Mouse (Mus musculus) neural tube, embryonic 14.5 days (tissue): ENCODE results near the gene Plppr1. TPM values are rescaled to one million over a fixed set of nuclear protein-coding genes. Genes with fewer than 3 reads are reported as not detected.

Experiments used
- ATAC-seq: fragments of 200-750 bp; cut with Nextera tagmentation; 2 replicates; pipeline ENCODE4 v1.8.0; 2017; ENCODE audit warnings: low read depth, mild to moderate bottlenecking, moderate TSS enrichment, moderate library complexity
- H3K27ac ChIP-seq: fragments of 300-500 bp; sonication (generic); 2 replicates; pipeline ENCODE4 v1.5.1; 2014; ENCODE audit warnings: low read depth, mild to moderate bottlenecking, control low read depth, low read length, moderate library complexity, mixed read lengths
- H3K27me3 ChIP-seq: fragments of 300-500 bp; sonication (generic); 2 replicates; pipeline ENCODE4 v1.6.1; 2014; ENCODE audit warnings: low read length; ENCODE audit not compliant: control insufficient read depth, insufficient read depth
- H3K36me3 ChIP-seq: fragments of 300-500 bp; sonication (generic); 2 replicates; pipeline ENCODE4 v1.6.1; 2014; ENCODE audit warnings: low read length, mixed read lengths; ENCODE audit not compliant: control insufficient read depth, insufficient read depth
- H3K4me1 ChIP-seq: fragments of 300-500 bp; sonication (generic); 2 replicates; pipeline ENCODE4 v1.6.1; 2014; ENCODE audit warnings: low read length; ENCODE audit not compliant: control insufficient read depth, insufficient read depth
- H3K4me2 ChIP-seq: fragments of 300-500 bp; sonication (generic); 2 replicates; pipeline ENCODE4 v1.6.1; 2014; ENCODE audit warnings: mild to moderate bottlenecking, low read depth, low read length, control low read depth
- H3K4me3 ChIP-seq: fragments of 300-500 bp; sonication (generic); 2 replicates; pipeline ENCODE4 v1.5.1; 2014; ENCODE audit warnings: low read depth, low read length, control low read depth, mixed read lengths
- H3K9ac ChIP-seq: fragments of 300-500 bp; sonication (generic); replicated peaks from 2 replicates; pipeline ENCODE4 v1.6.1; 2014; ENCODE audit warnings: low read depth, mild to moderate bottlenecking, control low read depth, low read length, mixed read lengths
- H3K9me3 ChIP-seq: fragments of 300-500 bp; sonication (generic); 2 replicates; pipeline ENCODE4 v1.6.1; 2016; ENCODE audit warnings: low read length; ENCODE audit not compliant: control insufficient read depth
- WGBS: fragments of 180-500 bp; shearing (Covaris S2); extraction: QIAGEN DNeasy Blood & Tissue Kit; methylation state at CpG from one replicate; pipeline ENCODE4 v1.1.7; 2014; 5-methylcytosine and 5-hydroxymethylcytosine counted together
- polyA plus RNA-seq: library from polyadenylated mRNA; unstranded; fragments of >200 nt; fragmentation: Nextera tagmentation; extraction: Ambion mirVana; gene quantifications from 2 replicates; pipeline ENCODE4 v1.2.1, GENCODE M21; 2014

Gene Plppr1
- polyA plus RNA-seq, 1 experiment from 2014 or later = 116 TPM

GRCm38 (mm10) chr4:49232206-49233031 is 173.3 kb downstream of the Plppr1 start:
- Histone ChIP-seq H3K36me3 (no peaks in the 10 kb centered on the region), H3K9me3 (no peaks in the 10 kb centered on the region), H3K27ac (no peak overlapping the region), H3K9ac (no peak overlapping the region), H3K4me3 (no peak overlapping the region), H3K4me1 (0 out of 2 replicates have a peak, but pooled peaks cover 2% of the 10 kb centered on the region), H3K4me2 (no peak overlapping the region), H3K27me3 (no peaks in the 10 kb centered on the region)
- 34% methylated on average over 11 of the region's 11 CpGs for WGBS
- ATAC-seq = no peak

GRCm38 (mm10) chr4:49233032-49233406 is 173.9 kb downstream of the Plppr1 start:
- Histone ChIP-seq H3K9me3 (no peaks in the 10 kb centered on the region), H3K4me3 (no peak overlapping the region), H3K4me2 (no peak overlapping the region), H3K27ac (no peak overlapping the region), H3K9ac (no peak overlapping the region), H3K27me3 (no peaks in the 10 kb centered on the region), H3K36me3 (no peaks in the 10 kb centered on the region), H3K4me1 (0 out of 2 replicates have a peak, but pooled peaks cover 2% of the 10 kb centered on the region)
- no peak for ATAC-seq
- 55% methylated on average over 3 of the region's 3 CpGs for WGBS

- H3K4me1 ChIP-seq = no peaks in the 10 kb centered on the region
- ATAC-seq = no peak
- 90% methylated on average over 4 of the region's 4 CpGs for WGBS
- H3K27me3 ChIP-seq = no peaks in the 10 kb centered on the region
- H3K4me3 ChIP-seq = no peak overlapping the region
- H3K4me2 ChIP-seq = no peak overlapping the region
- no peak overlapping the region for H3K9ac ChIP-seq
- H3K36me3 ChIP-seq = no peaks in the 10 kb centered on the region
- no peak overlapping the region for H3K27ac ChIP-seq
- H3K9me3 ChIP-seq = no peaks in the 10 kb centered on the region
Measured at GRCm38 (mm10) chr4:49238111-49238510, 179.0 kb downstream of the Plppr1 start.

GRCm38 (mm10) chr4:49239451-49239850 is 180.4 kb downstream of the Plppr1 start:
- WGBS = 94% methylated on average over 5 of the region's 5 CpGs
- no peaks in the 10 kb centered on the region for H3K36me3 ChIP-seq
- H3K9ac ChIP-seq = no peak overlapping the region
- no peak overlapping the region for H3K27ac ChIP-seq
- no peak overlapping the region for H3K4me3 ChIP-seq
- H3K4me1 ChIP-seq = no peaks in the 10 kb centered on the region
- ATAC-seq = no peak
- no peaks in the 10 kb centered on the region for H3K9me3 ChIP-seq
- no peak overlapping the region for H3K4me2 ChIP-seq
- no peaks in the 10 kb centered on the region for H3K27me3 ChIP-seq

GRCm38 (mm10) chr4:49244791-49245190 is 185.7 kb downstream of the Plppr1 start:
- Histone ChIP-seq H3K9ac (no peak overlapping the region), H3K4me3 (no peak overlapping the region), H3K4me2 (no peak overlapping the region), H3K9me3 (no peaks in the 10 kb centered on the region), H3K4me1 (no peaks in the 10 kb centered on the region), H3K27ac (no peak overlapping the region), H3K36me3 (no peaks in the 10 kb centered on the region), H3K27me3 (no peaks in the 10 kb centered on the region)
- no peak for ATAC-seq
- WGBS = 41% methylated on average over 5 of the region's 5 CpGs

- ATAC-seq = no peak
- Histone ChIP-seq H3K9me3 (no peaks in the 10 kb centered on the region), H3K4me2 (no peak overlapping the region), H3K4me1 (no peaks in the 10 kb centered on the region), H3K4me3 (no peak overlapping the region), H3K27me3 (no peaks in the 10 kb centered on the region), H3K27ac (no peak overlapping the region), H3K9ac (no peak overlapping the region), H3K36me3 (no peaks in the 10 kb centered on the region)
- WGBS = 70% methylated on average over 2 of the region's 2 CpGs
Measured at GRCm38 (mm10) chr4:49245274-49245673, 186.2 kb downstream of the Plppr1 start.

- Histone ChIP-seq H3K4me1 (peaks cover 5% of the 10 kb centered on the region; the same call in 1 of the 2 replicates), H3K4me2 (no peak overlapping the region), H3K27ac (no peak overlapping the region), H3K27me3 (no peaks in the 10 kb centered on the region), H3K9me3 (no peaks in the 10 kb centered on the region), H3K9ac (no peak overlapping the region), H3K36me3 (no peaks in the 10 kb centered on the region), H3K4me3 (no peak overlapping the region)
- peak; percentile 61; the same call in 1 of the 2 replicates for ATAC-seq
- WGBS = 15% methylated on average over 3 of the region's 3 CpGs
Measured at GRCm38 (mm10) chr4:49251262-49251661, 192.2 kb downstream of the Plppr1 start.

- ATAC-seq = no peak
- H3K9me3 ChIP-seq = no peaks in the 10 kb centered on the region
- no peak overlapping the region for H3K4me2 ChIP-seq
- H3K27me3 ChIP-seq = no peaks in the 10 kb centered on the region
- H3K4me3 ChIP-seq = no peak overlapping the region
- 84% methylated on average over 3 of the region's 3 CpGs for WGBS
- no peak overlapping the region for H3K27ac ChIP-seq
- H3K36me3 ChIP-seq = no peaks in the 10 kb centered on the region
- H3K9ac ChIP-seq = no peak overlapping the region
- peaks cover 5% of the 10 kb centered on the region; the same call in 1 of the 2 replicates for H3K4me1 ChIP-seq
Measured at GRCm38 (mm10) chr4:49252169-49252568, 193.1 kb downstream of the Plppr1 start.

GRCm38 (mm10) chr4:49278515-49278914 is 219.4 kb downstream of the Plppr1 start:
- Histone ChIP-seq H3K27ac (peak overlapping the region; percentile 10; the same call in 1 of the 2 replicates), H3K36me3 (no peaks in the 10 kb centered on the region), H3K4me3 (no peak overlapping the region), H3K27me3 (no peaks in the 10 kb centered on the region), H3K4me1 (no peaks in the 10 kb centered on the region), H3K9me3 (no peaks in the 10 kb centered on the region), H3K9ac (no peak overlapping the region), H3K4me2 (no peak overlapping the region)
- WGBS = 68% methylated on average over 5 of the region's 5 CpGs
- peak; percentile 69 for ATAC-seq
